Mouse (Mus musculus): ENCODE measurements around the gene Bpgm. TPM values are rescaled to one million over a fixed set of nuclear protein-coding genes. Genes with fewer than 3 reads are reported as not detected.

Bpgm gene
- 10 to 100 TPM; 65.1 to 66.7 TPM for total RNA-seq (2021)
- long read RNA-seq, transcript Bpgm-201 (3 exons, 2,220 nt), result major isoform, 72 of 95 reads
- long read RNA-seq, partial matches to known transcripts, result 1 of 95 reads
- long read RNA-seq, other reads (novel, unspliced or antisense), result 22 of 95 reads

- DNase-seq (ENCODE audit: low spot score in 2 of 2), result peak; percentile 99 to 100
These were observed at the start of gene Bpgm for GRCm38 (mm10) chr6:34475974-34476794. TSS of gene Bpgm (plus strand) at chr6:34476207.

- DNase-seq (ENCODE audit: low spot score in 2 of 2), result no peak
These were observed 37.0 kb upstream of the Bpgm start for GRCm38 (mm10) chr6:34439006-34439405.

- DNase-seq (ENCODE audit: low spot score in 2 of 2), result no peak
These were observed 34.3 kb upstream of the Bpgm start for GRCm38 (mm10) chr6:34441556-34442257.

GRCm38 (mm10) chr6:34443791-34444190 lies 32.2 kb upstream of the Bpgm start:
- no peak for DNase-seq (ENCODE audit: low spot score in 2 of 2)

- DNase-seq (ENCODE audit: low spot score in 2 of 2), result peak; percentile 44 to 90
These were observed 28.0 kb upstream of the Bpgm start for GRCm38 (mm10) chr6:34447961-34448360.

- DNase-seq (ENCODE audit: low spot score in 2 of 2), result no peak
These were observed 27.3 kb upstream of the Bpgm start for GRCm38 (mm10) chr6:34448696-34449095.

- DNase-seq (ENCODE audit: low spot score in 2 of 2), result no peak
These were observed 22.8 kb upstream of the Bpgm start for GRCm38 (mm10) chr6:34452963-34453770.

- DNase-seq (ENCODE audit: low spot score in 2 of 2), result no peak
These were observed 16.6 kb upstream of the Bpgm start for GRCm38 (mm10) chr6:34459456-34459855.

GRCm38 (mm10) chr6:34460651-34461050 lies 15.4 kb upstream of the Bpgm start:
- no peak for DNase-seq (ENCODE audit: low spot score in 2 of 2)

GRCm38 (mm10) chr6:34463582-34463981 lies 12.4 kb upstream of the Bpgm start:
- DNase-seq (ENCODE audit: low spot score in 2 of 2), result no peak

GRCm38 (mm10) chr6:34471434-34472110 lies 4.4 kb upstream of the Bpgm start:
- DNase-seq (ENCODE audit: low spot score in 2 of 2), result no peak

- no peak for DNase-seq (ENCODE audit: low spot score in 2 of 2)
These were observed 2.7 kb upstream of the Bpgm start for GRCm38 (mm10) chr6:34473346-34473745.

- DNase-seq (ENCODE audit: low spot score in 2 of 2), result no peak
These were observed 2.0 kb upstream of the Bpgm start for GRCm38 (mm10) chr6:34474031-34474430.

- no peak for DNase-seq (ENCODE audit: low spot score in 2 of 2)
These were observed 616 bp upstream of the Bpgm start for GRCm38 (mm10) chr6:34475391-34475790.

GRCm38 (mm10) chr6:34478036-34478435 lies 2.0 kb downstream of the Bpgm start:
- no peak for DNase-seq (ENCODE audit: low spot score in 2 of 2)

GRCm38 (mm10) chr6:34478677-34479360 lies 2.8 kb downstream of the Bpgm start:
- peak in 1 of 2 experiments; percentile 50 for DNase-seq (ENCODE audit: low spot score in 2 of 2)

GRCm38 (mm10) chr6:34479531-34479930 lies 3.5 kb downstream of the Bpgm start:
- no peak for DNase-seq (ENCODE audit: low spot score in 2 of 2)

GRCm38 (mm10) chr6:34480749-34481148 lies 4.7 kb downstream of the Bpgm start:
- DNase-seq (ENCODE audit: low spot score in 2 of 2), result no peak

- DNase-seq (ENCODE audit: low spot score in 2 of 2), result no peak
These were observed 5.3 kb downstream of the Bpgm start for GRCm38 (mm10) chr6:34481349-34481748.

GRCm38 (mm10) chr6:34482842-34483241 lies 6.8 kb downstream of the Bpgm start:
- DNase-seq (ENCODE audit: low spot score in 2 of 2), result no peak
